Mouse (Mus musculus) splenic B cell, adult 2 months (primary cell): ENCODE results near the gene Mylk4.

Experiments
- DNase-seq: peaks from one replicate; pipeline ENCODE4 v3.0.0-alpha.2; 2011; ENCODE audit warnings: low read depth, low spot score
- H3K27me3 ChIP-seq: 2 replicates; pipeline ENCODE4 v1.6.1; 2012; ENCODE audit warnings: mild to moderate bottlenecking, low read length, moderate library complexity, mixed read lengths; ENCODE audit not compliant: control insufficient read depth, poor library complexity, insufficient read depth, severe bottlenecking
- H3K36me3 ChIP-seq: 2 replicates; pipeline ENCODE4 v1.6.1; 2012; ENCODE audit warnings: mild to moderate bottlenecking, low read length, moderate library complexity, mixed read lengths; ENCODE audit not compliant: control insufficient read depth, poor library complexity, insufficient read depth, severe bottlenecking

Mylk4 gene

GRCm38 (mm10) chr13:32667386-32667785 lies 116.4 kb downstream of the Mylk4 start:
- no peaks in the 10 kb centered on the region for H3K36me3 ChIP-seq
- H3K27me3 ChIP-seq: no peaks in the 10 kb centered on the region
- no peak for DNase-seq

DNA sequence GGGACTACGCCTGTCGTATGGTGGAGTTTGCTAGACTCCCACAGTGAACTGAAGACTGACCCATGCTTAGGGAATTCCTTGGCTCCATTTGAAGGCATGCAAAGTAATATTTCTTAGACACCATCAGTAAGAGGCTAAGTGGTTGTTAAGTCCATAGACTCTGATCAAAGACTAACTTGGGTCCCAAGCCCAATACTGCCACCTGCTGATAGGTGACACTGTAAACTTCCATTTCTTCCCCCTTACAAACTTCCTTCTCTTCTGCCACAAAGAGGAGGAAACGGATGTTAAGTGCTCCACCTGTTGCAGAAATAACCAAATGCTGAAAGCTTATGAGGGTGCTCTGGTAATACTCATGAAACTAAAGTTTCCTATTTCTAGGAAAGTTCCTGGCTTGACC lies 121.7 kb downstream of the Mylk4 start:
- Histone ChIP-seq H3K27me3 (no peaks in the 10 kb centered on the region), H3K36me3 (no peaks in the 10 kb centered on the region)
- peak; percentile 69 for DNase-seq

GRCm38 (mm10) chr13:32660294-32660693 lies 123.5 kb downstream of the Mylk4 start:
- DNase-seq: peak; percentile 20

DNA sequence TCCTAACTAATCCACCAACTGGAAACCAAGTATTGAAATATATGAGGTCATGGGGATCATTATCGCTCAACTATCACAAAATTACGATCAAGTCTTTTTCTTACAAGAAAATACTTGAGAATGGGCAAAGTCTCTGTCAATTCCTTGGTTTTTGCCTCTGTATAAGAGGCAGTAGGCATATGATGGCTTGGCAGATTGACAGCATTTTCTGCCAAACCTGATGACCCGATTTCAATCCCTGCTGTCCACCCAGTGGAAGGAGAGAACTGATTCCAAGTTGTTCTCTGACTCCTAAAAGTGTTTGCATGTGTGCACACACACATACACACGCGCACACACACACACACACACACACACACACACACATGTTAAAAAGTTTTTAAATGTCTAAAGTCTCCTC lies 124.5 kb downstream of the Mylk4 start:
- Histone ChIP-seq H3K27me3 (no peaks in the 10 kb centered on the region), H3K36me3 (no peaks in the 10 kb centered on the region)
- no peak for DNase-seq

More at GRCm38 (mm10) chr13:32660294-32660693, 123.5 kb downstream of the Mylk4 start:
- Histone ChIP-seq H3K27me3 (no peaks in the 10 kb centered on the region), H3K36me3 (no peaks in the 10 kb centered on the region)

GRCm38 (mm10) chr13:32657583-32657982 lies 126.2 kb downstream of the Mylk4 start:
- H3K27me3 ChIP-seq: no peaks in the 10 kb centered on the region
- no peak for DNase-seq
- no peaks in the 10 kb centered on the region for H3K36me3 ChIP-seq
